Mouse (Mus musculus): ENCODE data around the gene Gna15.

DNA sequence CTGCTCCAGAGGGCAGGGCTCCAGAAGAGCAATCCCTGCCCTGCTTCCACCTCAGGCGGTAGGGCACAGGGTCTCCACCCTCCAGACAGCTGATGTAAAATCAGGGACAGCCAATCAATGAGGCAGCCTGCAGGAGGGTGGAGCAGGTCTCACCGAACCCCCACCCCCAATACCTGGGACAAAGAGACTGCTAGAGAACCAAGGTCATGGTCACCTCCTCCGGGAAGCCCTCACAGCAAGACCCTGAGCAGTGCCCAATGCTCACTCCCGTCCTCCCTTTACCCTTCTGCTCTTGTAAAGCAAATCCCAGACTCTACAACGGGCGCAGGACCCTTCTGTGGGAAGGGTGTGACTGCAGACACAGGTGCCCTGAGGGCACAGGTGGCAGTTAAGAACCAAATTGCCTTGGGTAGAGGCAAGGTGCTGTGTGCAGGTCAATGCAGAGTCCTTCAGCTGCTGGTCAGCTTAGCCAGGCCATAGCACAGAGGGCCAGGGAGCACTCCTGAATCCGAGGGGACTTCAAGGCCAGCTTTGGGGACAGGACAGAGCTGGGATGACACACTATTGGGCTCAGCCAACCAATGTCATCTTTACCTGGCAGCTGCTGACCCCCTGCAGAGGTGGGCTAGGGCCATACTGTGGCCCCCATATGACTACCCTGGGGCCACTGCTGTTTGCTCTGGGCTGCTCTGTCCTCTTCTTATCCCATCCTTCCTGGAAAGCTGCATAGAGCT is 18.9 kb upstream of the Gna15 start:
- no peak for TF ChIP-seq CTCF (IDR thresholded peaks at IDR 0.05; ENCODE audit: low read depth)
- no peak for TF ChIP-seq EP300 (IDR thresholded peaks at IDR 0.05; ENCODE audit: low read depth)
